Mouse (Mus musculus) layer of hippocampus, postnatal 25 days (tissue): ENCODE data around the gene 1700092M07Rik. TPM values are rescaled to one million over a fixed set of nuclear protein-coding genes. Genes with fewer than 3 reads are reported as not detected.
"Not testable (repeated sequence)": the region's sequence is repeated elsewhere in the genome, so short reads cannot be mapped to it uniquely, and the experiment has no call there.

Experiments
- DNase-seq, 2 experiments: peaks; one replicate each; pipeline ENCODE4 v3.0.0; 2022; ENCODE audit warnings: mixed read lengths in 2 of 2, low spot score in 1 of 2; ENCODE audit errors: extremely low spot score in 1 of 2
- total RNA-seq, 2 experiments: library from RNA; stranded (reverse); gene quantifications; 2 replicates each; pipeline ENCODE4 v1.2.3; 2021

Gene 1700092M07Rik
- total RNA-seq, 2 experiments from 2014 or later = 1.5 TPM; not detected in 1

DNA sequence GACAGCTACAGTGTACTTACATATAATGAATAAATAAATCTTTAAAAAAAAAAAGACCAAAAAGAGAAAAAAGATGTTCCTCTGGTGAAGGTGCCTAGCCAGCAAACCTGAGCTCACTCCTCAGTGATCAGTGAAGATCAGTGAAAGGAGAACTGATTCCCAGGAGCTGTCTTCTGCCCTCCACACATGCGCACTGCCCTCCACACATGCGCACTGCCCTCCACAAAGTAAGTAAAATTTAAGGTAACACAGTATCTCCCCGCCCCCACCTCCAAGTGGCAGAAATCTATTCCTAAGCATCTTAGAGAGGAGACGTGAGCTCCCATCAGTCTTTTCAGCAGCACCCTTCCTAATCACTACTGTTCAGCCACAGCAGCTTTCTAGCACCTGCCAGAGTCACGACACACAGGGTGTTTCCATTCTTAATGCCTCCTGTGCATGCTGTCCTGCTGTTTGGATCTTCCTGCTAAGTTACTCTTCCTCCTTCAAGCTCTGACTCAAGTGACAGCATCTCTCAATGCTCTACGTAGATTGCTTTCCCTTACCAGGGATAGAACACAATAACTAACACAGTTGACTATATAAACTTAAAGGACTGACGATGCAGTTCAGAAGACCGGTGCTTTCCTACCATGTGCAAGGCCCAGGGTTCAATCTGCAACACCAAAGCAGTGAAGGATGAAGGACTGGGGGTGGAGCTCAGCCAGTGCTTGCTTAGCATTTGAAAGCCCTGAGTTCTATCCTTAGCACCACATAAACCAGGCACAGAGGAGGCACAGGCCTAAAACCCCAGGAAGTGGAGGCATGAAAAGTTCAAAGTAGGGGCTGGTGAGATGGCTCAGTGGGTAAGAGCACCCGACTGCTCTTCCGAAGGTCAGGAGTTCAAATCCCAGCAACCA lies 24.4 kb upstream of the 1700092M07Rik start:
- no peak for DNase-seq

DNA sequence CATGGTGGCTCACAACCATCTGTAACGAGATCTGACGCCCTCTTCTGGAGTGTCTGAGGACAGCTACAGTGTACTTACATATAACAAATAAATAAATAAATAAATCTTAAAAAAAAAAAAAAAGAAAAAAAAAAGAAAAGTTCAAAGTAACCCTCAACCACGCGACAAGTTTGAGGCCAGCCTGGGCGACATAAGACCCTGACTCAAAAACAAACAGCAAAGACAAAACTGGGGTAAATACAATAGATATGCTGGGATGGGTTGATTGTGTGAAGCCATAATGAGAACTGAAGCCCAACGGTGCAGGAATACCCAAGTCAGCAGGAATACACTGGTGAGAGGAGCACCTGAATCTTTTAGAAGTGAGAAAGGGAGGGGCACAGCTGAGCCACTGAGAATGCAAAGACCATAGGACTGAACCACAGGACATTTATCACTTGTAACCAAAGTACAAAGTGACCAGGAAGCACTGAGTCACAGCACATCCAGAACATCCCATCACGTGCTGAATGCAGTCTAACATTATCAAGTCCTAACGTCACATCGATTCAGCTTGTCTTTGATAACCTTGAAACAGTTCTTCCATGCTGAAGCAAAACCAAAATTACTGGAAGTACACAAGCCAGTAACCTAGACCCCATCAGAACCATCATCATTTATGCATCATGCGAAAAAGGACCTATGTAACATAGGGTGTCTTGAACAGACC lies 23.6 kb upstream of the 1700092M07Rik start:
- no peak for DNase-seq

- peak in 1 of 2 experiments; percentile 31 for DNase-seq
These were observed 22.2 kb upstream of the 1700092M07Rik start for GRCm38 (mm10) chr19:8718357-8718756.

DNA sequence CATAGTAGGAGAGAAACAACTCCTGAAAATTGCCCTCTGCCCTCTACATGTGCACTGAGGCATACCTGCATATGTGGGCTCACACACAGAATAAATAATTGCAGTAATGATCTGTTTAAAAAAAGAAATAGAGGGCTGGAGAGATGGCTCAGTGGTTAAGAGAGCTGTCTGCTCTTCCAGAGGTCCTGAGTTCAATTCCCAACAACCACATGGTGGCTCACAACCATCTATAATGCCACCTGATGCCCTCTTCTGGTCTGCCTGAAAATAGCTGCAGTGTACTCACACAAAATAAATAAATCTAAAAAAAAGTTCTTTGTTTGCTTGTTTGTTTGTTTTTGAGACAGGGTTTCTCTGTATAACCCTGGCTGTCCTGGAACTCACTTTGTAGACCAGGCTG lies 21.5 kb upstream of the 1700092M07Rik start:
- DNase-seq = not testable (repeated sequence)

DNA sequence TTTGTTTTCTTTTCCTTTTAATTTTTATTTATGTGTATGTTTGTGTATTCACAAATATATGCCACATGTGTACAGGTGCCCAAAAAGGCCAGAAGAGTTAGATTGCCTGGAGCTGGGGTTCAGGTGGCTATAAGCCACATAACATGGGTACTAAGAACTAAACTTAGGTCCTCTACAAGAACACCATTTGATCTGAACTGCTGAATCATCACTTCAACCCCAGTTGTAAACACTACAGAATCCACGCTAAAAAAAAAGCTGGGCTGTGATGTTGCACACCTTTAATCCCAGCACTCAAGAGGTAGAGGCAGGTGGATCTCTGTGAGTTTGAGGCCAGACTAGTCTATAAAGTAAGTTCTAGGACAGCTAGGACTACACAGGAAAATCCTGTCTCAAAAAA lies 19.1 kb upstream of the 1700092M07Rik start:
- no peak for DNase-seq

DNA sequence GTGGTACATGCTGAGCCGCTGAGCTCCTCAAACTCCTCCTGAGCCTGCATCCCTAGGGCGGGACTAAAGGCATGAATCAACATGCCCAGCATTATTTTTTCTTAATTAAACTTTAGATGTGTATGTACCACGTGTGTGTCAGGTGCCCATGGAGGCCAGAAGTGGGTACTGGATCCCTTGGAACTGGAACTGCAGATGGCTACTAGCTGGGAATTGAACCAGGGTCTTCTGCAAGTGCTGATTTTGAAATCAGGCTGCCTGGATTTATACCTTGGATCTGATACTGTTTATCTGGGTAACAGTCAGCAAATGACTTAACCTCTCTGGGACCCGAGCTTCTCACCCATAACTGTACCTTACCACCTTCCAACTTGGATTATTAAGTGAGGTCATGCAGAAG lies 18.5 kb upstream of the 1700092M07Rik start:
- no peak for DNase-seq

GRCm38 (mm10) chr19:8722559-8722906 lies 18.0 kb upstream of the 1700092M07Rik start:
- no peak for DNase-seq

- peak; percentile 77 to 79 for DNase-seq
These were observed 17.5 kb upstream of the 1700092M07Rik start, which contains the start of gene Slc3a2 for GRCm38 (mm10) chr19:8722907-8723573. Gene Slc3a2, minus strand, starts transcription at chr19:8723369.

- no peak for DNase-seq
These were observed 16.8 kb upstream of the 1700092M07Rik start for GRCm38 (mm10) chr19:8723574-8724346.

DNA sequence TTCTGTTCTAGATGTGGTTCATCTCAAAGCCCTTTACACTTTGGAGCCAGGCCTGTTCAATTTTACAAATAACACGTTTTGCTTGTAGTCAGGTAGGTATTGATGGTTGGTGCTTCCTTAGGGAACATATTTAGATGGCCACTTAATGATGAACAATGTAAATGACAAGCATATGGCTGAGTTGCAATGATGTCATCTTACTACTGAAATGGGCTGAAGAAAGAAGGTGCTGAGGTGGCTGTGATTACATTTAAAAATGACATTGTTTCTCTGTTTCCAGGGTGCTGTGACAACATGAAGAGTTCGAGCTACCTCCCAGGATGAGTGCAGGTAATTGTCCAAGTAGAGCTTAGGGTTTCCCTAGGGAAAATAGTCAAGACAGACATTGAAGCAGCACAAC lies 16.1 kb upstream of the 1700092M07Rik start:
- DNase-seq = no peak

GRCm38 (mm10) chr19:8725081-8725613 lies 15.4 kb upstream of the 1700092M07Rik start:
- DNase-seq = no peak

GRCm38 (mm10) chr19:8726609-8727390 lies 13.7 kb upstream of the 1700092M07Rik start:
- no peak for DNase-seq

GRCm38 (mm10) chr19:8727495-8728114 lies 12.9 kb upstream of the 1700092M07Rik start:
- DNase-seq = no peak

DNA sequence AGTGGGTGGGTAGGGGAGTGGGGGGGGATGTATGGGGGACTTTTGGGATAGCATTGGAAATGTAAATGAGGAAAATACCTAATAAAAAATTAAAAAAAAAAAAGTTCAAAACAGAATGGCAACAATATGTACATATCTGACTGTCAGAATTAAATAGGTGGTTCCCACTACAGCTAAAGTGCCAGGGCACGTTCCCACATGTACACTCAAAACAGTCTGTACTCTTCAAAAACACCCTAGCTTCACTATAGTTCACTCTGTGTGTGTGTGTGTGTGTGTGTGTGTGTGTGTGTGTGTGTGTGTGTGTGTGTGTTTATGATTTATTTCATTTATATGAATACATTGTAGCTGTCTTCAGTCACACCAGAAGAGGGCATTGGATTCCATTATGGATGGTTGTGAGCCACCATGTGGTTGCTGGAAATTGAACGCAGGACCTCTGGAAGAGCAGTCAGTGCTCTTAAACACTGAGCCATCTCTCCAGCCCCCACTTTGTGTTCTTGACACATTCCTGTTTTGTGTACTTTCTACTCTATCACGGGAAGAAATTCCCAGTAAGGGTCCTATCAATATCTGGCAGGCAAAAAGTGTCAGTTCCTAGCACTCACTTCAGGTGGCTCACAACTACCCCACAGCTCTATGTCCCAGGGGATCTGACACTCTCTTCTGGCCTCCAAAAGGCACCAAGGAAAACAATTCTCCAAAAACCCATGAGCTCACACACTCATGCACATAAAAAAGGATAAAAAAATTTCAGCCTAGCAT lies 12.0 kb upstream of the 1700092M07Rik start:
- not testable (repeated sequence) for DNase-seq

- DNase-seq = no peak
These were observed 6.2 kb upstream of the 1700092M07Rik start for GRCm38 (mm10) chr19:8734334-8734733.

- DNase-seq = peak; percentile 89 to 95
These were observed 4.9 kb upstream of the 1700092M07Rik start, which contains the start of gene Wdr74 for GRCm38 (mm10) chr19:8735389-8736159. Gene Wdr74, plus strand, starts transcription at chr19:8735827.

GRCm38 (mm10) chr19:8736160-8736467 lies 4.4 kb upstream of the 1700092M07Rik start:
- DNase-seq = no peak
